Mouse (Mus musculus) thymus, postnatal 25 days (tissue): Measurements from ENCODE around the gene Fam196b.

Source experiments
- DNase-seq: peaks from one replicate; pipeline ENCODE4 v3.0.0; 2022

Fam196b gene

GRCm38 (mm10) chr11:34415884-34416618 lies 101.4 kb downstream of the Fam196b start:
- no peak for DNase-seq

DNA sequence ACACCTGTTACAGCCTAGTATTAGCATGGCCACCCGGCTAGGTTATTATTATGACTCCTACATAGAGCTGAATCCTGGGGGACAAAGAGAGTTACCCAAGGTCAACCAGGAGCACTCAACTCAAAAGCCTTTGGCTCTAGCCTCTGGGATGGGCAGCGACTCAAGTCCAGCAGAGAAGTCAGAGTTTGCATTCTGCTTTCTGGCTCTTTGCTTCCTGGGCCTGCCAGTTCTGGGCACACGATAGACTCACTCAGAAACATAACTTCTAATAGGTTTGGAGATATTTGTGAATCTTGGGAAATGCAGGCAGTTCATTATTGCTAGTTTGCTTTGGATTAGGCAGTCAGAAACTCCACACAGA lies 102.0 kb downstream of the Fam196b start:
- no peak for DNase-seq

GRCm38 (mm10) chr11:34421061-34421460 lies 106.4 kb downstream of the Fam196b start:
- no peak for DNase-seq

GRCm38 (mm10) chr11:34424546-34424945 lies 109.9 kb downstream of the Fam196b start:
- no peak for DNase-seq

DNA sequence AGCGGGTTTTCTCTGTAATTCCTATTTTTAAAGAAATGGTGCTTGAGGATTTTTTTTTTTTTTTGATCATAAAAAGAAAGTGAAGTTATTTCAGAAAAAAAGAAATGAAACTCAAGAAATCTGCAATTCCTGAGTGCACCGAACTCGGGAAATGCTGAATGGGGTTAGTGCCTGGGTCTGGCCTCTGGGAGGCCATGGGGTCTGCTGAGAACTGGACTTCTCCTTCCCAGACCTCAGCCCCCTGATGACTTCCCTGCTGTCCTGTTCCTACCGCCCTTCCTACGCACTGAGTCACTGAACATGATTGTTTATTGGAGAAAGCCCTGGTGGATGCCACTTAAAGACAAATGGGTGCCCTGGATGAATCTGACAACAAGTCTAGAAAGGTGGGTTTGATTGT lies 112.6 kb downstream of the Fam196b start:
- no peak for DNase-seq

DNA sequence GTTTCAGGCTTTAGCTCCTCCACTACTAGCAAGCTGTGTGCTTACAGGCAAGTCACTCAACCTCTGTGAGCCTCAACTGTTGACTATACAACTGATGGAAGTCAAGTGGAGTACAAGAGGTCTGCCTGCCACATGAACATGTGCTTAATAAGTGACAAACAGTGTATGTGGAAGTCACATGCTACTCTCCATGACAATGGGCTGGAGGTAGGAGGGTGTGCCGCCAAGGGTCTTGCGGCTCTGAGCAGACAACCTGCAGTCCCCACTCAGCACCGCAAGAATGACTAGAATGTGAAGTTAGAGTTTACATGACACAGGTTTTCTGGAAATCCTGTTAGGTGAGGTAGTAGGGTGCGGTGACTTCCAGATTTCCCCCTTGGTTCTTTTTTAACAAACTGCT lies 116.3 kb downstream of the Fam196b start:
- no peak for DNase-seq

GRCm38 (mm10) chr11:34431371-34431770 lies 116.7 kb downstream of the Fam196b start:
- no peak for DNase-seq

DNA sequence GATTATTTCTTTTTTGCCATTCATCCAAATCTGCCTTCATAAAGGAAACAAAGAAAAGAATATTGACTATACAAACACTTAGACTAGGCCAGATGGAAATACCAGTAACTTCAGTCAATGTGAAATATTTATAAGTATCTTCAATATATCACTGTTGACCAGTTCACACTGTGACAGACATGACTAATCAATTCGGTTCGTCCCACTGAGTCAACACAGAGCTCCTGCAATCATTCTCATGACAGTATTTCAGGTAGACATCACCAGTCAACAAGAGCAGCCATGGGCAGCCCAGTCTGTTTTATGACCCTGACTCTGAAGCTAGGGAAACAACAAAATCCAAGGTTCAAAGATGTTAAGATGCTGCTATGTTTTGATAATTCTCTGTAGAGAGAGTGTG lies 117.4 kb downstream of the Fam196b start:
- no peak for DNase-seq

- DNase-seq, result no peak
These were observed 122.8 kb downstream of the Fam196b start for GRCm38 (mm10) chr11:34437446-34437845.

GRCm38 (mm10) chr11:34438429-34438828 lies 123.8 kb downstream of the Fam196b start:
- no peak for DNase-seq

GRCm38 (mm10) chr11:34447891-34448290 lies 133.3 kb downstream of the Fam196b start:
- peak; percentile 27 for DNase-seq

DNA sequence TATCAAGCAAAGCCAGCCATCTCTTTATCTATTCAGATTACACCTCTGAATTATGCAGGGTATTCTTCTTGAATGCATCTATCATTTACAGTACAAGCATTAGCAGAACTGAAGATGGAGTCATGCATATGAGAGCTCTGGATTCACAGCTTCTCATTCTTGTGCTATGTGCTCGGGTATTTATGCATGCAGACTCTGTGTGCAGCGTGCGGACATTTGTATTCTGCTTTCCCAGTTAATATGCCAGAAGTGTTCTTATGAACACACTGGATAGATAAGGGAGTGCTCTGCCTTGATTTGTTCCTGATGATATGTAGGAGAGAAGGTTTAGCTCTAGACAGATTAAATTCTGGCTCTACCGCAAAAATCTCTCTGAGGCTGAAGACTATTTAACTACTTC lies 135.3 kb downstream of the Fam196b start:
- no peak for DNase-seq

DNA sequence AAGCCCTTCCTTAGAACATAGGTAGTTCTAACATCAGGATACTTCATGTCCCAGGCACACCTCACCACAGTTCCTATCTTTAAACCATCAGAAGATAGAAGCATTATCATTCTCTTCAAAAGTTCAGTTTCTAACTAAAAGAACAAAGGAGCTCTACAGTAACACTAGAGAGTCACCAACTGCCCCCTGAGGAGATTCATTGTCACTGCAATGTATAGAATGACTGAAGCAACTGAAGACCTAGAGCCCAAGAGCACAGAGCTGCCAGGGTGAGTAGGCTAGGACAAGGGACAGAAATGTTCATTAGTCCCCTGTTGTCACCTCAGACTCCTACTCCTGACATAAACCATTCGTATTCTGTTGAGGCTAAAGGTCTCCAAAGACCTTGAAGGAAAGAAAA lies 152.4 kb downstream of the Fam196b start:
- no peak for DNase-seq

- DNase-seq, result no peak
These were observed 153.9 kb downstream of the Fam196b start for GRCm38 (mm10) chr11:34468571-34468970.

DNA sequence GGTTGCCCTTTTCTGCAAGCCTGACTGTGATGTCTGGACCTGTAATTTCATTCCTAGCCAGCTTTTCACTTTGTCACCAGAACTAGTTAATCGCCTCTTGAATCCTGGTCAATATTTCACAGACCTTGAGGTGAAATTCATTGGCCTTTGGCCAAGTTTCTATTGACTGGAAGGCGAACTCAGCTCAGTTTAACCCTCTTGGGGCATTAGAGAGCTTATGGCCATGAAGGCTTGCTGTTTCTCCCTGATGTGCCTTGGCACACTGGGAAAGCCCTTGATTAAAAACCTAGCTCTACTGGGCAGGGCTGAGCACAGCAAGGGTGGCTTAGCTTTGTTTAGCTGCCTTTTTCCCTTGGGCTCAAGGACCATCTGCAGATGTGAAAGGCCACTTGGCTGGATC lies 155.2 kb downstream of the Fam196b start:
- DNase-seq, result no peak
